Mouse (Mus musculus): ENCODE results near the gene Gm37240. TPM values are rescaled to one million over a fixed set of nuclear protein-coding genes. Genes with fewer than 3 reads are reported as not detected.

The Gm37240 gene
- total RNA-seq, 1 experiment, result 1.2 TPM

GRCm38 (mm10) chr3:84715073-84715768 lies 1172.1 kb downstream of the Gm37240 start:
- in situ Hi-C loops (cut with MboI; ENCODE audit: low sequenced_read_pairs in 2 of 2, unreplicated experiment in 2 of 2), result no loop called here
- H3K4me3 ChIP-seq (ENCODE audit: insufficient read depth in 1 of 2, low read depth in 1 of 2, low read length in 2 of 2, poor library complexity in 1 of 2, severe bottlenecking in 1 of 2), result no peak overlapping the region
- no peaks in the 10 kb centered on the region for H3K36me3 ChIP-seq (ENCODE audit: control insufficient read depth, insufficient read depth, low read length, poor library complexity, severe bottlenecking)
- H3K27ac ChIP-seq (ENCODE audit: insufficient read depth, low read depth, low read length, poor library complexity, severe bottlenecking), result no peak overlapping the region
- H3K9ac ChIP-seq (ENCODE audit: insufficient read depth, low read depth, low read length, poor library complexity, severe bottlenecking), result no peak overlapping the region
- no peak for DNase-seq (ENCODE audit: low read depth, low spot score)
- no peak for TF ChIP-seq HCFC1 (IDR thresholded peaks at IDR 0.05; ENCODE audit: borderline replicate concordance, insufficient read depth, low read length)
- TF ChIP-seq ZC3H11A (IDR thresholded peaks at IDR 0.05; ENCODE audit: borderline replicate concordance, low read depth, low read length), result no peak
- TF ChIP-seq ZNF384 (IDR thresholded peaks at IDR 0.05; ENCODE audit: low read depth, low read length), result no peak
- TF ChIP-seq MAFK (IDR thresholded peaks at IDR 0.05; ENCODE audit: insufficient read depth, low read depth, low read length), result no peak
- TF ChIP-seq CHD2 (IDR thresholded peaks at IDR 0.05; ENCODE audit: low read depth, low read length), result no peak
- no peaks in the 10 kb centered on the region for H3K9me3 ChIP-seq (ENCODE audit: control insufficient read depth, insufficient read depth, low read depth, low read length)
- no peaks in the 10 kb centered on the region for H3K4me1 ChIP-seq (ENCODE audit: control insufficient read depth in 2 of 2, insufficient read depth in 2 of 2, low read length in 2 of 2, poor library complexity in 1 of 2)

GRCm38 (mm10) chr3:84712941-84713340 lies 1174.4 kb downstream of the Gm37240 start:
- H3K9ac ChIP-seq (ENCODE audit: insufficient read depth, low read depth, low read length, poor library complexity, severe bottlenecking), result no peak overlapping the region
- no peaks in the 10 kb centered on the region for H3K36me3 ChIP-seq (ENCODE audit: control insufficient read depth, insufficient read depth, low read length, poor library complexity, severe bottlenecking)
- no peak for DNase-seq (ENCODE audit: low read depth, low spot score)
- no peak overlapping the region for H3K27ac ChIP-seq (ENCODE audit: insufficient read depth, low read depth, low read length, poor library complexity, severe bottlenecking)
- H3K4me1 ChIP-seq (ENCODE audit: control insufficient read depth in 2 of 2, insufficient read depth in 2 of 2, low read length in 2 of 2, poor library complexity in 1 of 2), result no peaks in the 10 kb centered on the region
- H3K4me3 ChIP-seq (ENCODE audit: insufficient read depth in 1 of 2, low read depth in 1 of 2, low read length in 2 of 2, poor library complexity in 1 of 2, severe bottlenecking in 1 of 2), result no peak overlapping the region
- TF ChIP-seq MAFK (IDR thresholded peaks at IDR 0.05; ENCODE audit: insufficient read depth, low read depth, low read length) (no peak), ZC3H11A (IDR thresholded peaks at IDR 0.05; ENCODE audit: borderline replicate concordance, low read depth, low read length) (no peak), ZNF384 (IDR thresholded peaks at IDR 0.05; ENCODE audit: low read depth, low read length) (no peak), CHD2 (IDR thresholded peaks at IDR 0.05; ENCODE audit: low read depth, low read length) (no peak), HCFC1 (IDR thresholded peaks at IDR 0.05; ENCODE audit: borderline replicate concordance, insufficient read depth, low read length) (no peak)
- H3K9me3 ChIP-seq (ENCODE audit: control insufficient read depth, insufficient read depth, low read depth, low read length), result no peaks in the 10 kb centered on the region
- in situ Hi-C loops (cut with MboI; ENCODE audit: low sequenced_read_pairs in 2 of 2, unreplicated experiment in 2 of 2), result no loop called here

- Histone ChIP-seq H3K36me3 (ENCODE audit: control insufficient read depth, insufficient read depth, low read length, poor library complexity, severe bottlenecking) (no peaks in the 10 kb centered on the region), H3K4me1 (ENCODE audit: control insufficient read depth in 2 of 2, insufficient read depth in 2 of 2, low read length in 2 of 2, poor library complexity in 1 of 2) (no peaks in the 10 kb centered on the region), H3K9ac (ENCODE audit: insufficient read depth, low read depth, low read length, poor library complexity, severe bottlenecking) (no peak overlapping the region), H3K27ac (ENCODE audit: insufficient read depth, low read depth, low read length, poor library complexity, severe bottlenecking) (no peak overlapping the region), H3K9me3 (ENCODE audit: control insufficient read depth, insufficient read depth, low read depth, low read length) (no peaks in the 10 kb centered on the region), H3K4me3 (ENCODE audit: insufficient read depth in 1 of 2, low read depth in 1 of 2, low read length in 2 of 2, poor library complexity in 1 of 2, severe bottlenecking in 1 of 2) (no peak overlapping the region)
- no peak for DNase-seq (ENCODE audit: low read depth, low spot score)
- TF ChIP-seq CHD2 (IDR thresholded peaks at IDR 0.05; ENCODE audit: low read depth, low read length) (no peak), MAFK (IDR thresholded peaks at IDR 0.05; ENCODE audit: insufficient read depth, low read depth, low read length) (no peak)
- in situ Hi-C loops (cut with MboI; ENCODE audit: low sequenced_read_pairs in 2 of 2, unreplicated experiment in 2 of 2), result no loop called here
These were observed 1176.6 kb downstream of the Gm37240 start for GRCm38 (mm10) chr3:84710723-84711122.

GRCm38 (mm10) chr3:84709967-84710366 lies 1177.4 kb downstream of the Gm37240 start:
- in situ Hi-C loops (cut with MboI; ENCODE audit: low sequenced_read_pairs in 2 of 2, unreplicated experiment in 2 of 2), result no loop called here
- DNase-seq (ENCODE audit: low read depth, low spot score), result no peak
- no peak for TF ChIP-seq MAFK (IDR thresholded peaks at IDR 0.05; ENCODE audit: insufficient read depth, low read depth, low read length)
- no peak for TF ChIP-seq HCFC1 (IDR thresholded peaks at IDR 0.05; ENCODE audit: borderline replicate concordance, insufficient read depth, low read length)
- no peak for TF ChIP-seq ZC3H11A (IDR thresholded peaks at IDR 0.05; ENCODE audit: borderline replicate concordance, low read depth, low read length)
- no peak for TF ChIP-seq ZNF384 (IDR thresholded peaks at IDR 0.05; ENCODE audit: low read depth, low read length)
- no peak for TF ChIP-seq CHD2 (IDR thresholded peaks at IDR 0.05; ENCODE audit: low read depth, low read length)
- H3K4me1 ChIP-seq (ENCODE audit: control insufficient read depth in 2 of 2, insufficient read depth in 2 of 2, low read length in 2 of 2, poor library complexity in 1 of 2), result no peaks in the 10 kb centered on the region
- H3K27ac ChIP-seq (ENCODE audit: insufficient read depth, low read depth, low read length, poor library complexity, severe bottlenecking), result no peak overlapping the region
- no peaks in the 10 kb centered on the region for H3K36me3 ChIP-seq (ENCODE audit: control insufficient read depth, insufficient read depth, low read length, poor library complexity, severe bottlenecking)
- no peak overlapping the region for H3K9ac ChIP-seq (ENCODE audit: insufficient read depth, low read depth, low read length, poor library complexity, severe bottlenecking)
- no peak overlapping the region for H3K4me3 ChIP-seq (ENCODE audit: insufficient read depth in 1 of 2, low read depth in 1 of 2, low read length in 2 of 2, poor library complexity in 1 of 2, severe bottlenecking in 1 of 2)
- H3K9me3 ChIP-seq (ENCODE audit: control insufficient read depth, insufficient read depth, low read depth, low read length), result no peaks in the 10 kb centered on the region

GRCm38 (mm10) chr3:84709100-84709499 lies 1178.2 kb downstream of the Gm37240 start:
- Histone ChIP-seq H3K9me3 (ENCODE audit: control insufficient read depth, insufficient read depth, low read depth, low read length) (no peaks in the 10 kb centered on the region), H3K4me1 (ENCODE audit: control insufficient read depth in 2 of 2, insufficient read depth in 2 of 2, low read length in 2 of 2, poor library complexity in 1 of 2) (no peaks in the 10 kb centered on the region), H3K9ac (ENCODE audit: insufficient read depth, low read depth, low read length, poor library complexity, severe bottlenecking) (no peak overlapping the region), H3K36me3 (ENCODE audit: control insufficient read depth, insufficient read depth, low read length, poor library complexity, severe bottlenecking) (no peaks in the 10 kb centered on the region), H3K4me3 (ENCODE audit: insufficient read depth in 1 of 2, low read depth in 1 of 2, low read length in 2 of 2, poor library complexity in 1 of 2, severe bottlenecking in 1 of 2) (no peak overlapping the region), H3K27ac (ENCODE audit: insufficient read depth, low read depth, low read length, poor library complexity, severe bottlenecking) (no peak overlapping the region)
- DNase-seq (ENCODE audit: low read depth, low spot score), result no peak
- in situ Hi-C loops (cut with MboI; ENCODE audit: low sequenced_read_pairs in 2 of 2, unreplicated experiment in 2 of 2), result no loop called here
- TF ChIP-seq MAFK (IDR thresholded peaks at IDR 0.05; ENCODE audit: insufficient read depth, low read depth, low read length) (no peak), ZNF384 (IDR thresholded peaks at IDR 0.05; ENCODE audit: low read depth, low read length) (no peak), HCFC1 (IDR thresholded peaks at IDR 0.05; ENCODE audit: borderline replicate concordance, insufficient read depth, low read length) (no peak), CHD2 (IDR thresholded peaks at IDR 0.05; ENCODE audit: low read depth, low read length) (no peak), ZC3H11A (IDR thresholded peaks at IDR 0.05; ENCODE audit: borderline replicate concordance, low read depth, low read length) (no peak)

Data from ES-E14 (cell line).